Mouse (Mus musculus) hindbrain, embryonic 16.5 days (tissue): Measurements from ENCODE around the gene Trim63. TPM values are rescaled to one million over a fixed set of nuclear protein-coding genes. Genes with fewer than 3 reads are reported as not detected.

Source experiments
- ATAC-seq: fragments of 200-750 bp; cut with Nextera tagmentation; 2 replicates; pipeline ENCODE4 v1.8.0; 2017; ENCODE audit warnings: moderate TSS enrichment, moderate library complexity
- H3K27ac ChIP-seq: fragments of 300-500 bp; sonication (generic); 2 replicates; pipeline ENCODE4 v1.5.1; 2014; ENCODE audit warnings: low read depth, mild to moderate bottlenecking, control low read depth, low read length, moderate library complexity
- H3K27me3 ChIP-seq: fragments of 300-500 bp; sonication (generic); replicated peaks from 2 replicates; pipeline ENCODE4 v1.6.1; 2014; ENCODE audit warnings: low read length; ENCODE audit not compliant: control insufficient read depth, insufficient read depth
- H3K36me3 ChIP-seq: fragments of 300-500 bp; sonication (generic); 2 replicates; pipeline ENCODE4 v1.6.1; 2014; ENCODE audit warnings: mild to moderate bottlenecking, low read length, moderate library complexity, mixed read lengths; ENCODE audit not compliant: control insufficient read depth, insufficient read depth
- H3K4me1 ChIP-seq: fragments of 300-500 bp; sonication (generic); 2 replicates; pipeline ENCODE4 v1.6.1; 2014; ENCODE audit warnings: low read depth, low read length; ENCODE audit not compliant: control insufficient read depth, insufficient read depth
- H3K4me2 ChIP-seq: fragments of 300-500 bp; sonication (generic); 2 replicates; pipeline ENCODE4 v1.6.1; 2014; ENCODE audit warnings: mild to moderate bottlenecking, low read length, control low read depth, moderate library complexity
- H3K4me3 ChIP-seq: fragments of 300-500 bp; sonication (generic); 2 replicates; pipeline ENCODE4 v1.5.1; 2014; ENCODE audit warnings: mild to moderate bottlenecking, low read length, control low read depth, moderate library complexity
- H3K9ac ChIP-seq: fragments of 300-500 bp; sonication (generic); 2 replicates; pipeline ENCODE4 v1.6.1; 2014; ENCODE audit warnings: low read depth, mild to moderate bottlenecking, control low read depth, low read length, moderate library complexity
- H3K9me3 ChIP-seq: fragments of 300-500 bp; sonication (generic); 2 replicates; pipeline ENCODE4 v1.6.1; 2014; ENCODE audit warnings: mild to moderate bottlenecking, low read length, moderate library complexity; ENCODE audit not compliant: control insufficient read depth
- WGBS: fragments of 180-500 bp; shearing (Covaris S2); extraction: QIAGEN DNeasy Blood & Tissue Kit; methylation state at CpG from one replicate; pipeline ENCODE4 v1.1.7; 2014; 5-methylcytosine and 5-hydroxymethylcytosine counted together
- polyA plus RNA-seq: library from polyadenylated mRNA; unstranded; fragments of >200 nt; fragmentation: Nextera tagmentation; extraction: Ambion mirVana; gene quantifications from 2 replicates; pipeline ENCODE4 v1.2.1, GENCODE M21; 2015

Gene Trim63
- polyA plus RNA-seq, 1 experiment from 2014 or later: 1.2 TPM

DNA sequence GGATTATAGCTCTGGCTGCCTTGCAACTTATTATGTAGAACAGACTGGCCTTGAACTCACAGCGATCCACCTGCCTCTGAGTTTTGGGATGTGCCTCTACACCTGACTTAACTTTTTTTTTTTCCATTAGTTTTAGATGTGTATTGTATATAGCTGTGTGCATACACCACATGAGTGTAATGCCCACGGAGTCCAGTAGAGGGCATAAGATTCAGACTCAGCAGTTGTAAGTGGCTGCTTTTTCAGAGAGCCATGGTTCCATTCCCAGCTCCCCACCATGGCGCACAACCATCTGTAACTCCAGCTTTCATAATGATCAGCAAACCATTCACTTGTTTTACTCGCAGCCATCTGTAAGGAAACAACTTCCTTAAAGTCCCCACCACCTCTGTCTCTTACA lies 18.4 kb upstream of the Trim63 start:
- H3K4me2 ChIP-seq: no peak overlapping the region
- H3K36me3 ChIP-seq: no peaks in the 10 kb centered on the region
- H3K4me3 ChIP-seq: no peak overlapping the region
- no peaks in the 10 kb centered on the region for H3K27me3 ChIP-seq
- no peak for ATAC-seq
- H3K9ac ChIP-seq: no peak overlapping the region
- H3K9me3 ChIP-seq: no peaks in the 10 kb centered on the region
- no peaks in the 10 kb centered on the region for H3K4me1 ChIP-seq
- H3K27ac ChIP-seq: no peak overlapping the region
- WGBS: 93% methylated on average over 4 of the region's 4 CpGs

DNA sequence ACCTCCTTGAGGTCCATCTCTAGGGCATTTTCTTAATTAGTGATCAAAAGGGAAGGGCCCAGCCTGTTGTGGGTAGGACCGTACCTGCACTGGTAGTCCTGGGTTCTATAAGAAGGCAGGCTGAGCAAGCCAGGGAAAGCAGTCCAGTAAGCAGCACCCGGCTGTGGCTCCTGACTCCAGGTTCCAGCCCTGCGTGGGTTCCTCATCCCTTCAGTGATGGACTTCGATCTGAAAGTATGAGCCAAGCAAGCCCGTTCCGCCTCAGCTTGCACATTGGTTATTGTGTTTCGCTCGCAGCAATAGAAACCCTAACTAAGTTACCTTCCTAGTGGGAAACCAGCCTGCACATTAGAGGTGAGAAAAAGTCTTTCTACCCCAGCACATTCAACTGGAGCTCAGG lies 17.6 kb upstream of the Trim63 start:
- Histone ChIP-seq H3K27me3 (no peaks in the 10 kb centered on the region), H3K4me3 (no peak overlapping the region), H3K9me3 (no peaks in the 10 kb centered on the region), H3K4me2 (no peak overlapping the region), H3K9ac (no peak overlapping the region), H3K36me3 (no peaks in the 10 kb centered on the region), H3K4me1 (no peaks in the 10 kb centered on the region), H3K27ac (no peak overlapping the region)
- WGBS: 94% methylated on average over 8 of the region's 8 CpGs
- ATAC-seq: no peak

DNA sequence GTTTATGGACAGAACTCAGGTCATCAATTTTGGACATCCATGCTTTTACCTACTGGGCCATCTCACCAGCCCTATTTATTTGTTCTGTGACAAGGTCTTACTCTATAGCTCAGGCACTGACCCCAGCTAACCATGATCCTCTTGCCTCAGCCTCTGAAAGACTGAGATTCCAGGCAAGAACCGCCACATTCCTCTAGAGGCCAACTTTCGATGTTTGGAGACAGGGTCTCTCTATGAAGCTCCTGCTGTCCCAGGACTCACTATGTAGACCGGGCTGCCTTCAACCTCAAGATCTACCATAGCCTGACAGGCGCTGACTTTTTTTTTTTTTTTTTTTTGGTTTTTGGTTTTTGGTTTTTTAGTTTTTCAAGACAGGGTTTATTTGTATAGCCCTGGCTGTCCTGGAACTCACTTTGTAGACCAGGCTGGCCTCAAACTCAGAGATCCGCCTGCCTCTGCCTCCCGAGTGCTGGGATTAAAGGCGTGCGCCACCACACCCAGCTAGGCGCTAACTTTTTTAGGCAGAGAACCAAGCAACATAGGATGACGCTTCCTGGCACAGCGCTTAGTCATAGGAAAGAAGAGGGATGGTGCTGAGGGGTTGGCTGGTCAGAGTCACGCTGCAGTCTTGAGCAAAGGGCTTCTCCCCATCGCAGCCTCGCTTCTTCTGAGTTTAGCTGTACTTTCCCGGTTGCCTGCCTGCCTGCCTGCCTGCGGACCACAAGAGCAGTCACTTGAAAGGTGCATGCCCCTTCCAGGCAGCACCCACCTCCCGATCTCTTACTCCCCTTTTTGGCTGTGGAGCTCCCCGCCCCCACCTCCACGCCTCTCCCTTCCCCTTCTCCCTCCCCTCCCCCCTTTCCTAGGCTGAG lies 16.1 kb upstream of the Trim63 start:
- Histone ChIP-seq H3K4me2 (no peak overlapping the region), H3K36me3 (no peaks in the 10 kb centered on the region), H3K27ac (no peak overlapping the region), H3K9ac (no peak overlapping the region), H3K9me3 (no peaks in the 10 kb centered on the region), H3K4me3 (no peak overlapping the region), H3K27me3 (no peaks in the 10 kb centered on the region), H3K4me1 (no peaks in the 10 kb centered on the region)
- ATAC-seq: no peak
- WGBS: 75% methylated on average over 19 of the region's 19 CpGs

DNA sequence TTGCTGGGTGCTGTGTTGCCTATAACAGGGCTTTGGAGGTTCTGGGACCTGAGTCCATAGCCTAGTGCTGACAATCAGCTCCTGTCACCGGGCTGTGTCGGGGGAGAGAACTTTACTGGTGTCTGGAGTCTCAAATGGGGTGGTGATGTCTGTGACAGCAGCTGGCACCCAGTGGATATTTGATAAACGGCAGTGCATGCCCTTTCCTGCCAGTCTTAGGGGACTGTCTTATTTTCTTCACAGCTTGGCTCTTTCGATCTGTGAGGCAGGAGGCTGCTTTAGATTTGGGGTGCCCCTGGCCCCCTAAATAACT lies 15.5 kb upstream of the Trim63 start:
- no peak overlapping the region for H3K9ac ChIP-seq
- no peak for ATAC-seq
- 64% methylated on average over 4 of the region's 4 CpGs for WGBS

GRCm38 (mm10) chr4:134300316-134300715 lies 14.6 kb upstream of the Trim63 start:
- H3K27ac ChIP-seq: no peak overlapping the region
- no peaks in the 10 kb centered on the region for H3K36me3 ChIP-seq
- H3K4me3 ChIP-seq: no peak overlapping the region
- ATAC-seq: no peak
- H3K9me3 ChIP-seq: no peaks in the 10 kb centered on the region
- no peaks in the 10 kb centered on the region for H3K4me1 ChIP-seq
- H3K27me3 ChIP-seq: no peaks in the 10 kb centered on the region
- WGBS: 78% methylated on average over 9 of the region's 9 CpGs
- H3K4me2 ChIP-seq: no peak overlapping the region
- H3K9ac ChIP-seq: no peak overlapping the region

More for the DNA sequence above, 15.5 kb upstream of the Trim63 start:
- Histone ChIP-seq H3K27me3 (no peaks in the 10 kb centered on the region), H3K27ac (no peak overlapping the region), H3K36me3 (no peaks in the 10 kb centered on the region), H3K4me2 (no peak overlapping the region), H3K4me1 (no peaks in the 10 kb centered on the region), H3K9me3 (no peaks in the 10 kb centered on the region), H3K4me3 (no peak overlapping the region)

DNA sequence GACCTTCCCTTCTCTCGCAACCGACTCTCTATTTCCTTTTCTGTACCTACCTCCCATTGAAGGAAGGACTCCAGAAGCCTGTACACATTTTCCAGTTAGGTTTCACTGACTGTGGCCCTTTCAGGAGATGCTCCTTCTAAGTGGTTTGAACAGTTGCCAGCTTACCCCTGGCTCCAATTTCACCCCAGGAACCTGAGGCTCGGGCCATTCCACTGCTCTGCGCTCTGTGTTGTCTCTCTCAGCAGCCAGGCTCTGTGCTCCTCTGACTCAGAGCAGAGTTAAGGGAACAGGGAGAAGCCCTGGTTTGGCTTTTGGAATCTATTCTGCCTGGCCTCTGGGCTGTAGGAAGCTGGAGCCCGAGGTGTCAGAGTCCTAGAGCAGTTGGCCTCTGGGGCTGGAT lies 12.8 kb upstream of the Trim63 start:
- no peak overlapping the region for H3K9ac ChIP-seq
- no peak overlapping the region for H3K4me3 ChIP-seq
- no peaks in the 10 kb centered on the region for H3K9me3 ChIP-seq
- H3K4me2 ChIP-seq: no peak overlapping the region
- no peaks in the 10 kb centered on the region for H3K27me3 ChIP-seq
- H3K27ac ChIP-seq: no peak overlapping the region
- no peaks in the 10 kb centered on the region for H3K36me3 ChIP-seq
- no peaks in the 10 kb centered on the region for H3K4me1 ChIP-seq
- WGBS: 75% methylated on average over 5 of the region's 5 CpGs
- no peak for ATAC-seq

DNA sequence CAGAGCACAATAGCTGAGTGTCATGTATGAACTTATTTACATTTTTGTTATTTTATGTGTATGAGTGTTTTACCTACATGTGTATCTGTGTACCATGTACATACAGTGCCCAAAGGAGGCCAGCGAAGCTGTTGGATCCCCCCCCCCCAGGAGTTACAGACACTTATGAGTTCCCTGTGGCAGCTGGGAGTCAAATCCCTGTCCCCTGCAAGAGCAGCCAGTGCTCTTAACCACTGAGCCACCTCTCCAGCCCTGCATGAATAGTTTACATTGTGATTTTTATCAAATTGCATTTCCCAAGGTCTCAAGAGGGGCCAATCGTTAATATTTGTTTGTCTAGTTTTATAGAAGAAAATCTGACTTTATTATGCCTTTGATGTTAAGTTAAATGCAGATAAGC lies 8.0 kb upstream of the Trim63 start:
- no peak overlapping the region for H3K4me2 ChIP-seq
- H3K36me3 ChIP-seq: no peaks in the 10 kb centered on the region
- WGBS: 75% methylated on average over 2 of the region's 2 CpGs
- H3K9ac ChIP-seq: no peak overlapping the region
- H3K4me3 ChIP-seq: no peak overlapping the region
- peaks cover 5% of the 10 kb centered on the region for H3K4me1 ChIP-seq
- H3K27me3 ChIP-seq: no peaks in the 10 kb centered on the region
- no peak overlapping the region for H3K27ac ChIP-seq
- H3K9me3 ChIP-seq: no peaks in the 10 kb centered on the region
- ATAC-seq: no peak

DNA sequence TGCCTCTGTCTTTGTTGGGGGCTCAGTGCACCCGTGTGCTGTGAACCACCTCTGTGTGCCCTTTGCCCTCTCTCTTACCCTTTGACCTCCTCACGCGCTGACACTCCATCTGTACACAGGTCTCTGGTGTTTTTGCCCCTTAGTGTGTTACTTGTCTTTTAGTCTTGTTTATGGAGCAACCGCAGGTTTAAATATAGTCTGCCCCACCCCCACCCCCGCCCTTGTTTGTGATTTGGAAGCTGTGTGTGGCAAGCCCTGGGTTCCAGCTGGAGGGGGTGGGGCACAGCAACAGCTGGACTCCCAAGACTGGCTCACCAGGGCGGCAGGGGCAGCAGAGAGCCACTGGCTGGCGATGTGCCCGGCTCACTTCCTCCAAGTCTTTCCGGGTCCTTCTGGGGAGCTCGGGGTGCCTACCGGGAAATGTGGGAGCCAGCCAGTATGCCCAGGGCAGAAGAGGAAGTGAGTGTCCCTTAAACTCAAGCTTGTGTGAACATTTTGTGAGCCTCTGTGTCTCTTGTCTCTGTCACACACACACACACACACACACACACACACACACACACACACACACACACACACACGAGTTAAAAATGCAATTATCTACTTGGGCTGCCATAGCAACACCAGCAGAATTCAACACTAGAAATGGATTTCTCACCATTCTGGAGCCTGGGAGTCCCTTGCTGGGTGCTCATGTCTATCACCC lies 7.4 kb upstream of the Trim63 start:
- ATAC-seq: peak; percentile 27; the same call in 1 of the 2 replicates
- Histone ChIP-seq H3K27me3 (no peaks in the 10 kb centered on the region), H3K9me3 (no peaks in the 10 kb centered on the region), H3K9ac (no peak overlapping the region), H3K4me1 (peaks cover 5% of the 10 kb centered on the region), H3K4me2 (peak overlapping the region; percentile 38), H3K4me3 (peak overlapping the region; percentile 4; the same call in 1 of the 2 replicates), H3K36me3 (no peaks in the 10 kb centered on the region), H3K27ac (no peak overlapping the region)
- 10% methylated on average over 12 of the region's 12 CpGs for WGBS

- no peak overlapping the region for H3K9ac ChIP-seq
- H3K27me3 ChIP-seq: no peaks in the 10 kb centered on the region
- no peak overlapping the region for H3K27ac ChIP-seq
- H3K4me2 ChIP-seq: no peak overlapping the region
- H3K36me3 ChIP-seq: no peaks in the 10 kb centered on the region
- peaks cover 5% of the 10 kb centered on the region for H3K4me1 ChIP-seq
- WGBS: 89% methylated on average over 7 of the region's 7 CpGs
- no peak overlapping the region for H3K4me3 ChIP-seq
- peaks cover 2% of the 10 kb centered on the region; the same call in 1 of the 2 replicates for H3K9me3 ChIP-seq
- ATAC-seq: no peak
Observed at GRCm38 (mm10) chr4:134310106-134310505, 4.8 kb upstream of the Trim63 start.
